Mouse (Mus musculus) retina, postnatal 7 days (tissue): ENCODE results near the gene Hdac5.
"Not testable (repeated sequence)": the region's sequence is repeated elsewhere in the genome, so short reads cannot be mapped to it uniquely, and the experiment has no call there.

Experiments
- DNase-seq: peaks from one replicate; pipeline ENCODE4 v3.0.0-alpha.2; 2012; ENCODE audit warnings: low read depth, low spot score

The Hdac5 gene

DNA sequence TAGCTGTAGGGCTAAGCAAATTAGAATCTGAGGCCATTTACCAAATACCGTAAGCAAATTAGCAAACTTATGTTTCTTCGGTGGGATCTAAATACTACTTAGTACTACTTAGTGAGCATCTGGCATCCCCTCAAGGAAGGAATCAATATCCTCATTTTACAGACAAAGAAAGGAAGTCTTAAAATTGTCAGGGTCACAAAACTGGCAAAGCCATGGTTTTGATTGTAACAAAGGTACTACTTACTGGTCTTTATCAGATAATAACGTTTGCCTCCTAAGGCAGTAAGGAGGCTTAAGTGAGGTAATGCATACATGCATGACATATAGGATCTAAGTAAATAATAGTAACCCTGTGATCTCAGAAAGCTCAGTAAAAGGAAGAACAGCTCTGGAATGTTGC is 44.3 kb downstream of the Hdac5 start:
- no peak for DNase-seq

DNA sequence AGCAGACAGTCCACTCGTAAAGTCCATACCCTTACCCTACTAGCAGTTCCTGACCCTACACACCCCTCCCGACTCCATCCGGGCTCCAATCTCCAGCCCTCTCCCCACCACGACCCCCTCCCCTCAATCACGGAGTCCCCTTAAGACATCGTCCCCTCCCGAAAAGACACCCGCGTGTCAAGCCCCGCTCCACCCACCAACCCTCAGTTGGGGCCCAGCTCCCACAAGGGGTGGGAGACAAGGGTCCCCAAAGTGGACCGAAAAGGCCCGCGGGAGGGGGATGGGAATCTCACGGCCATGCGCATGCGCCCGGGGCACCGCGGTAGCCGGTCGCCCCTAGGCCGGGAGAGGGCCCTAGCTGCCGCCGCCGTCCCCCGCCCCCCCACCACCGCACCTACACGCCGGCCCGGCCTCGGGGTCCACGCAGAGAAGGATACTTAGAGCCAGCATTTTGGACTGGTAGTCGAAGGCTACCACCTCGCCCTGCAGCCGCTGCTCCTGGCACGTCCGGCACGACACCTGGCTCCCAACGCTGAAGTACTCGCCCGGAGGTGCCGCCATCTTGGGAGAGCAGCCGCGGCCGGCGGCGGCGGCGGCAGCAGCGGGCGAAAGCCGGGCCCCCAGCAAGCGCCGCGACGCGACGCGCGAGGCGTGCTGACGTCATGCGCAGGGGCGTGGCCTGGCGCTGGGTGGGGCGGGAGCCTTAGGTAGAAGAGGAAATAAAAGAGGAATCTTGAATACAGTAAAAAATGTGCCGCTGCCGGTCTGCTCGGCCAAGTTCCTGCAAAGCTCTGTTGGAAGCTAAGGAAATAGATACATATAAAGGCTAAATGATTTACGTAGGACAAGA is 45.1 kb downstream of the Hdac5 start, which contains the start of gene Lsm12:
Gene Lsm12, minus strand, starts transcription at position 651 of the 850 bp plus-strand sequence.
- DNase-seq = peak; percentile 89

DNA sequence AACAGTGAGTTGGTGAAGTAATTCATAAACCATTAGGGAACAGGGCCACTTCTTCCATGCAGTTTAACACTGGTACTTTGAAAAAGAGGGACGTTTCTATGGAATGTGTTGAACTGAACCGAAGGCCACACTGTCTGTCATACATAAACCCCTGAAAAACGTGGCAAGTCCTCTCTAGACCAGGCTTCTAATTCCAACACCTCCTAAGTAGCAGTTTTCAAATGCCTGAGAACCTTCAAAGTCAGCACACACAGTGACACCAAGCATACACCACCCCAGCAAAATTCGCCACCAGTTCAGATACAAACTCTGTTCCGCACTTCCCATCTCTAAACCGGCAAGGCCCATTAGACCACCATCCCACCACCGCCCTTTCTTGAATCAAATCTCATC is 45.7 kb downstream of the Hdac5 start:
- no peak for DNase-seq

DNA sequence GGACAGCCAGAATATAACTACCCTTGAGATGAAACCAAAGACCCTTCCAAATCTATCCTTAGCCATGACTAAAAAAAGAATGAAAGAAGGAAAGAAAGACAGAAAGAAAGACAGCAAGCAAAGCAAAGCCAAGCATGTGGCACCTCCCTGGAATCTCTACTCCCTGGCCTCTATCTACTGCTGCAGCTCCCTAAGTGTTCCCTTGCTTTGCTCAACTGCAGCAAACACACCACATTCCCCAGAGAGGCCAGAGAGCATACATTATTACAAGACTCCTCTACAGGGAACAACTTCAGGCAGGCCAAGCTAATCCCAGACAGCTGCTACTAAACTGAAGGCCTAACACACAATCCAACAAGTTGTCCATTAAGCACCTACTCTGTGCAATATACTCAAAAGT is 50.1 kb downstream of the Hdac5 start:
- no peak for DNase-seq

DNA sequence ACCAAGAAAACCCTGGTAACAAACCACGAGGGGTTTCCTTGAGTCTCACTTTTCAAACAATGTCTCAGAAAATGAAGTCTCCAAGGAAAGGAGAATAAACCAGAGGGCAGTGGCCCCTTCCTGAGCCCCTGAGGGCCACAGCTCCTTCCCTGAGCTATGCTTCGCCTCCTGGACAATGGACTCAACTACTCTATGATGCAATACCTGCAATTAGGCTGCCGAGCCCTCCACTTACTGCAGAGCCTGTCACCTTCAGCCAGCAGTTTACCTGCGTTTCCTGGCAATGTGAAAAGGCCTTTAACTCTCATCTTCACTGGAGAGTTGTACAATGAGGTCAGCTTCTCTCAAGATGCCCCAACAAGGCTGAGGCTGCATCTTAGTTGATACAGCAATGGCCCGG is 61.3 kb downstream of the Hdac5 start:
- no peak for DNase-seq

DNA sequence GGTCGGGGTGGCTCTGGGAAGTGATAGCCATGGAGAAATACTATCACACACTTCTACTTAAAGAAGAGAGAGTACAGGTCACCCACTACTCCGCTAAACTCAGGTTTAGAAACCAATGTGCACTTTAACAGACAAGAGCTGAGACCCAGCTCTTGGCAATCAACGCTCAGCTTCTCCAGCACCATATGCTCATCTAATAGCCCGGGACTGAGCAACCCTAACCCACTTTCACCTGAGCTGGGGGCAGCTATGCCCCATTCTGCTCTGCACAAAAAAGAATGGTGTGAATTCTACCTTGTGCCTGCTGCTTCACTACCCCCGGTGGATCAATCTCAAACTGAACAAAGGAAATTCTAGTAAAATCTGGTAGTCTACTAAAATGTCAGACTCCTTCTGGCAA is 62.4 kb downstream of the Hdac5 start:
- no peak for DNase-seq

DNA sequence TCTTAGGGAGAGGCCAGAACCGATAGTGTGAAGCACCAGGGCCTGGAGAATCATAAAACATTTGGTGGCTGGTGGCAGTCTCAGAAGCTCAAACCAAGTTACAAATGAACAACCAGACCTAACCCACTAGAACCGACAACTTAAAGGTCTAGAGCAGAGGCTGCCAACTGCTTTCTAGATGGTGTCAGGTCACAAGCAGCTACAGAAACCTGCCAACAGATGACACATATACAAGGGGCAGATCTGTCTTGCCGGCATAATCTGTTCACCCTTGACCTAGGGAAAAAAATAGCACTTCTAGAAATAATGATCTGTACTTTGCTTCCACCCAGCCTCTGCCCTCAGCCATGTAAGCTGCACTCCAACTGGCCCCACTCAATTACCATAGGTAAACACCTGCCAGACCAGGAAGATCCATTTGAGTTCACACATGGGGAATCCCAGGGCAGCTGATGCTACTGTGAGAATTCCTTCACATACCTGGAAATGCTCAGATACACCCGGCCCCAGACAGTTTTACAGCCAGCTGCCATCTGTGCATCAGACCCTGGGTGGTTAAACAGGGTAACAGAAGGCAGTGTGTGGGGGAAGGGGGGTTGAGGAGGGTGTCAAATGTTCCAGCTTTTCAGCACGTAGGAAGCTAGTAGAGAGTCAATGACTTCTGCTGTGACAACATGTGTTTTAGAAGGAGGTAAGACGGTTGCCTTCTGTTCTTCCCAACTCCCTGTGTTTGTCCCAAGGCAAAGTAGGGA is 63.8 kb downstream of the Hdac5 start:
- no peak for DNase-seq

DNA sequence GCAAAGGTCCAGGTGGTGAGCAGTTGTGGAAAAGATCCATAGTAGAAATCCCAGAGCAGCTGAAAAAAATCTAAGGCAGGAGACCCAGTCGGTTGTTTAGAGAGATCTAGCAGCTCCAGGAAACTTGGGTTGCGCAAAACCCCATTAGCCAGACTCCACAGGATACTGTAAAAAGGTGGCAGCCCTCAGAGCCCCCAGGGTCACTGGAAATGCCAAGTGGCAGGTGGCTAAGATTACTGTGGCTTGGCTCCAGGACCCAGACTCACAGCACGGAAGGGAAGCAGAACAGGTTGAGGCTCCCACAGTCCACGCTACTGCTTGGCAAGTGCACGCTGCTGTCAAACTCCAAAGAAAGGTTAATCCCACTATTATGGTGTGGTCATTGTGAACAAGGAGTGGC is 70.2 kb downstream of the Hdac5 start:
- DNase-seq = no peak

DNA sequence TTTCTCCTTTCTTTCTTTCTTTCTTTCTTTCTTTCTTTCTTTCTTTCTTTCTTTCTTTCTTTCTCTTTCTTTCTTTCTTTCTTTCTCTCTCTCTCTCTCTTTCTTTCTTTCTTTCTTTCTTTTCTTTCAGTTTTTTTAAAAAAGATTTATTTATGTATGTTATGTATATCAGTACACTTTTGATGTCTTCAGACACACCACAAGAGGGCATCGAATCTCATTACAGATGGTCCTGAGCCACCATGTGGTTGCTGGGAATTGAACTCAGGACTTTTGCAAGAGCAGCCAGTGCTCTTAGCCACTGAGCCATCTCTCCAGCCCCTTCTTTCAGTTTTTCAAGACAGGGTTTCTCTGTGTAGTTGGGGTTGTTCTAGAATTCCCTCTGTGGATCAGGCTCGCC is 71.9 kb downstream of the Hdac5 start:
- not testable (repeated sequence) for DNase-seq

DNA sequence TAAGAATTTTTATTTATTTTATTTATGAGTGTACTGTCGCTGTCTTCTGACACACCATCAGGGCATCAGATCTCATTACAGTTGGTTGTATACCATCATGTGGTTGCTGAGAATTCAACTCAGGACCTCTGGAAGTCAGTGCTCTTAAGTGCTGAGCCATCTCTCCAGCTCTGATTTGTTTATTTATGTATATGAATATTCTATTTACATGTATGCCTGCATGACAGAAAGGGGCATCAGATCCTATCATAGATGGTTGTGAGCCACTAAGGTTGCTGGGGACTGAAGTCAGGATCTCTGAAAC is 73.2 kb downstream of the Hdac5 start:
- DNase-seq = no peak

DNA sequence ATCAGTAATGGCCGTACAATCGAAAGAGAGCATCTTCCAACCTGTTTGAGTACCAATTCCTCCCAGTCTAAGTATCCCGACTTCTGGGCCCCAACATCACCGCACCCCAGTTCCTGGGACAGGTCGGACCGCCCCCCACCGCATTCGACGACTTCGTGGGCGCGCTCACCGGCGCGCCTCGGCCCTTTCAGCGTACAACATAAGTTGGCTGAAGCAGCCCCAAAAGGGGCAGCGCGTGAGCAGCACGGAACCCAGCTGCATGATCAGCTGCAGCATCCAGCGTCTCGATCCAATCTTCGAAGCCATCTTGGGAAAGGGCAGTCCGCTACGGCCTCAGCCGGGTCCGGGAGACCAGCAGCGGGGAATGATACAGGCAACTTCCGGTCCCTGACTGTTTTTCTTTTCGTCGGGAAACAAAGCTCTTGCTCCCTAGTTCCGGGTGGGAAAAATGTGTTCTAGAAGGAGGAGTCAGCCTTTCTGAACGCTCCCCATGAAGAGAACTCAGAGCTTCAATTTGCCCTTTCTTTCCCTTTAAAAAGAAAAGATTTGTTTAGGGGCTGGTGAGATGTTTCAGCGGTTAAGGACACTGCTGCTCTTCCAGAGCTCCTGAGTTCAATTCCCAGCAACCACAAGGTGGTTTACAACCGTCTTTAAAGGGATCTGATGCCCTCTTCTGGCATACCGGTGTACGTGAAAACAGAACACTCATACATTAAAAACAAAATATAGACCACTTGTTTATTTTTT is 73.8 kb downstream of the Hdac5 start, which contains the start of gene Tmem101:
Gene Tmem101, minus strand, starts transcription at position 366 of the 747 bp plus-strand sequence.
- peak; percentile 90 for DNase-seq

DNA sequence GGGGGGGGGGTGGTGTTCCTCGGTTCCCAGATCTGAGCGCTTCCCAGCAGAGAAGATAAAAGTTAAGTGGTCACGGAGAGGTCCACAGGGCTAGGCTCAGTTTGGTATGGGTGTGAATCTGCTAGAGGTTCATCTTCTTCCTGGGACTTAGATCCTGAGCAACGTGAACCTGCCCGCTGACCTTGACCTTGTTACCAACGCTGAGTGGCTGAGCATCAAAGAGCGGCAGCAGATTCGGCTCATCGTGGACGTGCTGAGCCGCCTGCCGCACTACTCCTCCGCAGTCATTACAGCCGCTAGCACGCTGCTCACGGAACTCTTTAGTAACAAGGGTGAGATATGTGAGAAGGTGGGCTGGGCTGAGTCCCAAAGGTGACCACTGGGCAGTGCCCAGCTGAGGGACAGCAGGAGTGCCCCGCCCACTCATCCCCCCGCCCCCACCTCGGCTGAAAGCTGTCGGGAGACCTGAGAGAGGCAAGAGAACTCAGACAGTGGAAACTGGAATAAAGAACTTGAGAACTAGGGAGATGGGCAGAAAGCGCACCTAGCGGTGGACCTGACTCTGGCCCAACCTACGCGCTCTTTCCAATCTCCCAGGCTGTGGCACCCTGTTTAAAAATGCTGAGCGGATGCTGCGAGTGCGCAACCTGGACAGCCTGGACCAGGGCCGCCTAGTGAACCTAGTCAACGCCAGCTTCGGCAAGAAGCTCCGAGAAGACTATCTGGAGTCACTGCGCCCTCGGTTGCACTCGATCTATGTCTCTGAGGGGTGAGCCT is 82.6 kb downstream of the Hdac5 start:
- no peak for DNase-seq

DNA sequence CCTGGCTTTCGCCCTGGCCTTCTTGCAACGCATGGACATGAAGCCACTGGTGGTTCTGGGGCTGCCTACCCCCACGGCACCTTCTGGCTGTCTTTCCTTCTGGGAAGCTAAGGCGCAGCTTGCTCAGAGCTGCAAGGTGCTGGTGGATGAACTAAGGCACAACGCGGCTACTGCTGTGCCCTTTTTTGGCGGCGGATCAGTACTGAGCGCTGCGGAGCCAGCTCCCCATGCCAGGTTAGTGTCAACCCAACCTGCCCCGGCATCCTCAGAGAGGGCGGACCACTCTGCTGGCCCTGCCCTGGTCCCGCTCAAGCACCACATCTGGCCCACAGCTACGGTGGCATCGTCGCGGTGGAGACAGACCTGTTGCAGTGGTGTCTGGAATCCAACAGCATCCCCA is 83.4 kb downstream of the Hdac5 start:
- no peak for DNase-seq

DNA sequence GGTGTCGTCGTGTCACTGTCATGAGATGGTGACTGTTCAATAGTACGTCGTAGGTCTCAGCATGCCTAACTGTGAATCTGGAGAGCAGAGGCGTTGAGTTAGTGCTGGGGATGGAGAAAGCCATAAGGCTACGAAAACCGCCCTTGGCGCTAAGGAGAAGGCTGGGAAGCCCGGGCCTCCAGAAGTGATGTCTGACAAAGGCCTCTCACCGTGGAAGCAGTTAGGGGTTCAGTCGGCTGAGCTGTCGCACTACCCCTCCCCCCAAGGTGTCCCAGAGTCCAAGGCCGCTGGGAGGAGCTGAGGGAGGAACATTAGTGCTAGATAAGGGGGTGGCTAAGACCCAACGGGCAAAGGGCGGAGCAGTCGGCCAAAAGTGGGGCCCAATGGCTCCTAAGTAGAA is 84.0 kb downstream of the Hdac5 start:
- DNase-seq = no peak

DNA sequence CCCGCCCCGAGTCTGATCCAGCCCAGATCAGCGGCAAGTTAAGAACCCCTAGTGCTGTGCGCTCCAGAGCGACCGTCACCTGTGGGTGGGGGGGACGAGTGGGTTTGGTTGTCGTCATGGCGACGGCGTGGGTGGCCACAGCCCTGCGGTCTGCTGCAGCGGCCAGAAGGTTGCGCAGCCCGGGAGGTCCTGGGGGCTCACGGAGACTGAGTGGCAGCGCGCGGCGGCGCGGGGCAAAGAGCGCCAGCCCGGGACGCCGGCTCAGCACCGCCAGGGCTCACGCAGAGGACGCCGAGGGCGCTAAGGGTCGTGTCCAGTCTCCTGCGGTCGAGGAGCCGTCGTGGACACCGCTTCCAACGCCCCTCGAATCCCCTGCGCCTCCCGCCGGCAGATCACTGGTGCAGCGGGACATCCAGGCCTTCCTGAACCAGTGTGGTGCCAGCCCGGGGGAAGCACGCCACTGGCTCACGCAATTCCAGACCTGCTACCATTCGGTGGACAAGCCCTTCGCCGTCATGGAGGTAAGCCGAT is 84.4 kb downstream of the Hdac5 start, which contains the start of gene Nags:
Gene Nags, plus strand, starts transcription at position 43 of the 531 bp plus-strand sequence.
- no peak for DNase-seq

DNA sequence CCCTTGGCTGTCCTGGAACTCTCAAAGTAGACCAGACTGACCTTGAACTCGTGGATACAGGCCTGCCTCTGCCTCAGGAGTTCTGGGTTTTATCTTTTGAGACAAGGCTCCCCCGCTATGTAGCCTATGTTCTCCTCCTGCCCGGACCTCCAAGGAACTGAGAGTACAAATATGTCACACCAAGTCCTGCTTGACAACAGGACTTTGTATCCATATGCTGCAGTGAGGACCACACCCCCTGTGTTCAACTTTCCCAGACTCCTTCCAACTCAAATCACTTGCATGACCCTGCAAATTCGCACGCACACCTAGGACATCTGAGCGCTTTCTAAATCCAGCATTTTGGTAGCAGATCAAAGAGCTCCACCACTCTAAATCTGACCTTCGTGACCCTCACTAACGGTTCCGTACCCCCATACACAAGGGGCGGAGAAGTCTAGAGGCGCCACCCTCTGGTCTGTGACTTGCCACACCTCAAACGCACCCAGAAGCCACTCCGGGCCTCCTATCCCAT is 85.0 kb downstream of the Hdac5 start:
- DNase-seq = no peak
